Mouse (Mus musculus) monocyte, adult 2 months (primary cell): ENCODE results near the gene Adarb2.

Experiments used
- DNase-seq, 2 experiments: peaks; one replicate each; pipeline ENCODE4 v3.0.0; 2022; ENCODE audit warnings: low spot score in 2 of 2, low read depth in 1 of 2

Adarb2 gene

GRCm38 (mm10) chr13:8366087-8366486 is 163.4 kb downstream of the Adarb2 start:
- DNase-seq, result no peak

GRCm38 (mm10) chr13:8369868-8370387 is 167.3 kb downstream of the Adarb2 start:
- no peak for DNase-seq

GRCm38 (mm10) chr13:8388541-8388940 is 185.9 kb downstream of the Adarb2 start:
- DNase-seq, result no peak

- no peak for DNase-seq
Measured at GRCm38 (mm10) chr13:8400265-8401041, 197.8 kb downstream of the Adarb2 start.

GRCm38 (mm10) chr13:8402324-8402873 is 199.7 kb downstream of the Adarb2 start:
- DNase-seq, result no peak

- DNase-seq, result no peak
Measured at GRCm38 (mm10) chr13:8406020-8406419, 203.4 kb downstream of the Adarb2 start.

GRCm38 (mm10) chr13:8410353-8411318 is 208.0 kb downstream of the Adarb2 start:
- no peak for DNase-seq

GRCm38 (mm10) chr13:8424019-8424719 is 221.5 kb downstream of the Adarb2 start:
- no peak for DNase-seq

- no peak for DNase-seq
Measured at GRCm38 (mm10) chr13:8439188-8439835, 236.6 kb downstream of the Adarb2 start.

GRCm38 (mm10) chr13:8445415-8445814 is 242.7 kb downstream of the Adarb2 start:
- no peak for DNase-seq

GRCm38 (mm10) chr13:8448192-8448879 is 245.7 kb downstream of the Adarb2 start:
- no peak for DNase-seq

- no peak for DNase-seq
Measured at GRCm38 (mm10) chr13:8451581-8451980, 248.9 kb downstream of the Adarb2 start.

- no peak for DNase-seq
Measured at GRCm38 (mm10) chr13:8456886-8457285, 254.2 kb downstream of the Adarb2 start.

- no peak for DNase-seq
Measured at GRCm38 (mm10) chr13:8457831-8458230, 255.2 kb downstream of the Adarb2 start.

GRCm38 (mm10) chr13:8467591-8468366 is 265.1 kb downstream of the Adarb2 start:
- DNase-seq, result no peak

GRCm38 (mm10) chr13:8476237-8476636 is 273.6 kb downstream of the Adarb2 start:
- DNase-seq, result no peak

GRCm38 (mm10) chr13:8478731-8479130 is 276.1 kb downstream of the Adarb2 start:
- no peak for DNase-seq

- DNase-seq, result no peak
Measured at GRCm38 (mm10) chr13:8479970-8480369, 277.3 kb downstream of the Adarb2 start.

- DNase-seq, result no peak
Measured at GRCm38 (mm10) chr13:8481347-8481746, 278.7 kb downstream of the Adarb2 start.
